Mouse (Mus musculus) mouse embryonic stem cell (cell line): ENCODE results near the gene Snd1.

Experiments
- in situ Hi-C, 2 experiments: fragments of 300-500 bp; cut with MboI; formaldehyde crosslinking; loops; 1 replicate in 1 of 2; 3 replicates in 1 of 2; pipeline ENCODE4 v1.14.3; 2019 to 2020; ENCODE audit warnings: low sequenced_read_pairs in 2 of 2, low pct_unique_long_range_greater_than_20kb in 1 of 2, mixed read lengths in 1 of 2; ENCODE audit not compliant: unreplicated experiment in 1 of 2

Gene Snd1

DNA sequence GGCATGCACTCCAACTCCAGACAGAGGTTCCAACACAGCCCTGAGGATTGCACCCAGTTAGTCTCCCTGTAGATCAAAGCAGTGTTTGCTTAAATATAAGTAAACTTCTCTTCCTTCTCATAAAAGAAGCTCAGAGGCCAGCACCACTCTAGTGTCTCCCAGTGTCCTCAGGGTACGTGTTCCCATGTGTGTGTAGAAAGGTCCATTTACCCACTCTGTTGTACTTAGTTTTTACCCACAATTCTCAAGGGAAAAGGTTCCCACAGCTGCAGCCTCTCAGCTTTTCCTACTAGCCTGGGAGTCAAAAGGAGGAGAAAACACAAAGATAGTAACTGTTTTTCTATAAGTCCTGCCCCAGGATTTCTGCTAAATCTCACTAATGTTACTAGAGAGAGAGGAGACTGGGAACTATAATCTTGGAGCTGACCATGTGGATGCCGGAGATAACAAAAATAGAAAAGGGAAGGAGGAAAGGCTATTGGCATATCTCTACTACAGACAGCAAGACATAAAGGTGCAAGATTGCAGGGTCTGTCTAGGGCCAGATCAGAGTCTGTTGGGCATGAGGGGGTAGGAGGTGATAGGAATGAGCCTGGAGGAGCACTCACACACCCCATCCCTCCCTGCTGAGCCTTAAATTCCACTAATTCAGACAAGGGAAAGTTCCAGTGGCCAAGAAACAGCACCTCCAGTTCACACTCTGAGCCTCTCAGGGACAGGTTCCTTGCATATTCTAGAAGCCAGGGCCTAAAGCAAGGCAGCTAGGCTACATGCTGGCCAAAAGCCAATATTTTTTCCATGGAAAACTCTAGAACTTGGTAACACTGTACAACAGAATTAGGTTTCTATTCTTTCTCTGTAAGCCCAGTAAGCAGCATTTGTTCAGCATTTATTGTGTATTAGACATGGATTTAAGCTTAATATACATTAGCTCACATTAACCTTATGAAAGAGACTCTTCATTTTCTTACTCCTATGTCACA, 382.6 kb downstream of the Snd1 start:
- in situ Hi-C loops = no loop called here

DNA sequence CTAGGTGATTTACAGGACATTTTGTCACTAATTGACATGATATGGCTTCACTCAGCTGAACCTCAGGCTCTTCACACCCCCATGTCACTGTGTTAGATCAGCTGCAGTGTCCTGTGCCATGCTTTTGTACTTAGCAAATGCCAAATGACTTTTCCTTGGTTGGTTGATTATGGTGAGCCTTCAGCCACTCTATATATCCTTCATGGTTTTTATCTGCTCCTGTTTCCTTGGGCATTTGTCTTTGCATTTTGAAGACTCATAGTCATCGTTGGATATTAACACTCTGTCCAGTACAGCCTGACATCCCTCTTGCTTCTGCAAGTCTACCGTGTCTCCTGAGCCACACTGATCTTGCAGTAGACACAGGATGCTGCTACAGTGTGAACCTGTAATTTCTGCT, 384.2 kb downstream of the Snd1 start:
- in situ Hi-C loops = no loop called here

DNA sequence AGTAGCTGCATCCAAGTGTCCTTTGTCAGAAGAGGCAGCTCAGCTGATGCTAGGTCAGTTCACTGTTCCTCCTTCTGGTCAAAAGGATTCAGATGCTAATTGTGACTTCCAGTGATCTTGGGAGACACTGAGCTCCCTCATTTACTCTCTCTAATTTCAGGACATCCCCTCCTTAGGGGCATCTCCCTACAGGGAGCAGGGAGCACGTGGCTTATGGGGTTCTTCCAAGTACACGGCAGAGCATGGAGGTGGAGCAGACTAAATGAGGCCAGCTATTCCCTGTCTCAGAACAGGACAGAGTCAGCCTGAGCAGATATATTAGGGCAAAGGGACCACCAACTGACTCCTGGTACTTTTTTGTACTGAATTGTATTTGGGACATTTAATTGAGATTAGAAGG, 385.5 kb downstream of the Snd1 start:
- in situ Hi-C loops = no loop called here

DNA sequence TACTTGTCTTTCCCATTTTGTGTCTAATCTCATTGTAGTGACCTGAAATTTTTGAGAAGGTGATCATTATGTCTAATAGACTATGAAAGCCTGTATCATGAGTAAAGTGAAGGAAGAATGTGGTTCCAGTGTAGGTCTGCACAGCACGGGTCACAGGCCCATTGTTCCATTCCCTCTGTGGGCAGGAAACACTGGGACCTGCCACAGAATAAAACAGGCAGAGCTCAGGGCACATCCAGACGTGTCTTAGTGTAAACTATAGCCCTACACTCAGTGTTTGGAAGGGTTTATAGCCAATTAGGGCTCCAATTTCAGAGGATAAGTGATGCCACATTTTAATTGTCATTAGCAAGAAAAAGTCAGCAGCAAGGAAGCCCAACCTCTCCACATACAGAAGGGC, 386.0 kb downstream of the Snd1 start:
- in situ Hi-C loops = no loop called here

DNA sequence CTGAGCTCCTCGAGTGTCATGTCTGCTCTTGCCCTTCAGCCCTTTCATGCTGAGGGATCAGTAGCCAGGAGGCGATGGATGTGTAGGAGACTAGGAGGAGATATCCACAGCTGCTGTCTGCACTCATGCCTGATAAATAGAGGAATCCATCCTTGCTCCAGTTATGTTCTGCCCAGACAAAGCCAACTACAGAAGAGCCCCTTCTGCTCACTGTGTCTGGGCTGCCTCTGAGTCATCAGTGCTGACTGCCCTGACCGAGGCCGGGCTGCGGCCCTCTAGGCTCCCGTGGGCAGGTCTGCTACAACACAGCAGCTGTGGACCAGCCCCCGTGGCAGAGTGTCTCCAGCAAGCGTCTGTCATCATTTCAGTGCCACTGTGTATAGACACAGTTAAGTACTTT, 387.4 kb downstream of the Snd1 start:
- in situ Hi-C loops = no loop called here

DNA sequence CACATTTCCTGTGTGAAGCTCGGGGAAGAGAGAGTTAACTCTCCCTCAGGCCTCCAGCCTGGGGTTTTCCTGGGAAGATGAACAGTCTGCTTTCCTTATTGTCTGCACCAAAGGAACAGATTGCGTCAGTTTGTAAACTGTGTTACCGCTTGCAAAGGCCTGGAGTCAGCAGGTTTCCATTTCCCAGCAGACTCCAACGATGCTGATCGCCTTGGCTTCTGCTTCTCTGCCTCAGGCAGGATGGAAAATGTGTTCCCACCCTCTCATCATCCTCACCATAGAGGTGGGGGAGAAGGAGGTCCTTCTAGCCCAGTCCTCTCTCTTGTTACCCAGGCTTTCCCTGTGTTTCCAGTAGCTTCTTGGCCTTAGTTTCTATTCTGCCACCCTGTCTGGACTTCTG, 389.7 kb downstream of the Snd1 start:
- in situ Hi-C loops = no loop called here

DNA sequence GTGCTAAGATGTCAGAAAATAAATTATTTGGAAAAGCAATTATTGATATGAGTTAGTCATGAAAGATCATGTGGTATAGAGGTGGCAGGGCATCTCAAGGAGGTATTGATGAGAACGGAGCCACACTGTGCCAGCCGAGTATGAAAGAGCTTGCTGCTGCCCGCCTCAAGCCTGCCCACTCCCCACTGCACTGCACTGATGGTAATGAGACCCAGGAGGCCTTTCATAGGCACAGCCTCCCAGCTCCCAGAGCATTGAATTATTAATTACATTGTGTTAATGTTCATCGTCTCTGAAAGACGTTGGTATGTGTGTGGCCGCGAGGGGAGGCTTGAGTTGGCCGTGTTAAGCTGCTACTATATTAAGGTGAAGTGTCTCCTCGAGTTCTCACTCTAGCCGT, 390.2 kb downstream of the Snd1 start:
- in situ Hi-C loops = no loop called here

DNA sequence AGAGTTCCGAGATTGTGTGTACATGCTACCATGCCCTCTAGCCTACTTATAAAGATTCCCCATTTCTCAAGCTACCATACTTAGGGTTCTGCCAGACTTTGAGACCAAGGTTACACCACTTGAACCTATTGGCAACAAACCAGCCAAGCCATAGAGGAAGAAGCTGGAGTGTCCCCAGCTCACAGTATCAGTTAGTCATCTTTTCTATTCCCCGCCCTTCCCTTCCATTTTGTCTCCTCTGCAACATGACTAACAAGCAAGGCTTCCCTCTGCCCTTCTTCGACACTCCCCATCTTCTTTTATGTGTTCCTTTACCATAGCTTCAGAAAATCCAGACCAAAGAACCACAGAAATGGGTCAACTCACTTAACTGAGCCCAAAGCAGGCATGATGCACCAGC, 391.3 kb downstream of the Snd1 start:
- in situ Hi-C loops = no loop called here

DNA sequence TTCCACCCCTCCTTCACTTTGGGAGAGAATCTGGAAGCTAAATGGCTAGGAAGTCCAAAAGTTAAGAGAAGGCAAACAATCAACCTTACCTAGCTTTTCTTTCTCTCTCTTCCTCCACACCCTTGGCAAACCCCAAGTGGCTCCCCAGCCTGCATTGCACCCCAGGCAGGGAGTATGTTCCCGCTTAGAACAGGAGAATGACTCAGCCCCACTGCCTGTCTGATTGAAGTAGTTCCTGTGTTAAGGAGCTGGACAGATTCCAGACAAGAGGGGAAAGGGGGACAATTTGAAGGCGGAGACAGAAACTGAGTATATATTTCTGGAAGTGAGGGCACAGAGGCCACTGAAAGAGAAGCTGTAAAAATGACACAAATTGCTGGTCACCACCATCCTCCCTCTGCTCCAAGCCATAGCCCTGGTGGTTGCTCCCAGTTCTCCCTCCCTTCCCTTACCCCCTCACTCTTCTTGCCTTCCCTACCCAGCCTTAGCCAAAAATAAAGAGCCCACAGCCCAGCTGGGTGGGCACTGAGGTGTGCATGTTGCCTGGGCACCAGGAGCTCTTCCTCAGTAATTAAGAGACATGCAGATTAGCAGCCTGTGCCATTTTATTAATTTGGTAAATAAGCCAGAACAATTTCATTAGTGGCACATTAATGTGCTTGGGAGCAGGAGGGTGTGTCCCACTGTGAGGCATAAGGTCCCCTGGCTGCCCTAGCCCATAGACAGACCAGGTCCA, 392.7 kb downstream of the Snd1 start:
- in situ Hi-C loops = no loop called here

DNA sequence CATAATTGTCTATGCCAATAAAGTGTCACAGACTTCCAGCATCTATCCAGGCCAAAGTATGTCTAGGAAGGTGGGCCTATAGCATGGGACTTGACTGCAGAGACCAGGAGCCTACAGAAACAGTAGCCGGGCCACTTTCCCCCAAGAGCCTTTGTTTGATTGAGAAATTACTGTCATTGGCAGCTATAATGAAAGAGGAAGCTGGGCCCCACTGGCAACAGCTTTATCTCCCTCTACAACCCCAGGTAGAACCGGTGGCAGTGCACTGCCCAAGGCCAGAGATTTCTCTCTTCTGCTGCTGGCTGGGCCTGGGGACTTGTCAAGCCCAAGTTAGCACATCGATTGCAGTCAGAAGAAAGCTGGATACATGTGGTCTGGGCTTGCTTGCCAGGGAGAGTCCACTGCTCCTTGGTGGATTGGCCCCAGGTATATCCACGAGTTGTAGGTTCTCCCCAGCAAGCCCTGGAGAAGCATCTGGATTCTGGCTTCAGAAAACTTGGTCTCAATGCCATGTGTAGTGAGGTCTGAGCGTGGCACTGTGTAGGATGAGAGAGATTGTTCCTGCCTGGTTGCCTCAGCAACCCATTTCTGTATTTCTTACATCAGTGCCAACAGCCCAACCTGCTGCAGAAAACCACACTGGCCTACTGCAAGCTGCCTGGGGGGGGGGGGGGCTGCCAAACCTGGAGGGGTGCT, 396.9 kb downstream of the Snd1 start:
- in situ Hi-C loops = no loop called here

DNA sequence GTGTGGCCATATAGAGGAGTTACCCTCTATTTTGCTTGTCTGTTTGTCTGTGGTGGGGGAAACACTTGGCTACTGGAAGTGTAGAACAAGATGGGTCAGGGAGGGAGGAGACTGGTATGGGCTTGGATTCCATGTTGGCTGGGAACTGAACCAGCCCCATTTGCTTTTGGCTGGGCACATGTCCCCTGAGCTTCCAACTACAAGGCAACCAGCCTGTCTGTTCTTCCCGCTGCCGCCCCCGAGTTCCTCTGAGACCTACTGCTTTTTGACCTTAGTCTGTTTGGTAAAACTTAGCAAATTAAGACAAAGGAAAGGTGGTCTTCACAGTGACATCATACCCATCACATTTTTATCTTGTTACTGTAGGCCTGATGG, 397.5 kb downstream of the Snd1 start:
- in situ Hi-C loops = no loop called here

DNA sequence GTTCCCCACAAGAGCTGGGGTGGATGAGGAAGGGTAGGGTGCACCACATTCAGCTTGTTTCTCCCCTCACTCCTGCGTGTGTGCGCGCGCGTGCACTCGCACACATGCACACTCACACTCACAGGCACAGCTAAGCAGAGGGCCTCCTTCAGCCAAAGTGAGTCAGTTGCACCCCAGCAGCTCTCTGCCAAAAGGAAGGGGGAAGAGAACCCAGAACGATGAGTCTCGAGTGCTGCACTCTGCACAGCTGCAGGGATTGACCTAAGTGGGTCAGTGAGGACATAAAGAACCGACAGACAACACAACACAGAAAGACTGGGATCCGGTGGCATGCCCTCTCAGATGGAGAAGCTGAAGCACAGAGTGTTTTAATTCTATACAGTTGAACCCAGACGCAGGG, 399.1 kb downstream of the Snd1 start:
- in situ Hi-C loops = no loop called here

DNA sequence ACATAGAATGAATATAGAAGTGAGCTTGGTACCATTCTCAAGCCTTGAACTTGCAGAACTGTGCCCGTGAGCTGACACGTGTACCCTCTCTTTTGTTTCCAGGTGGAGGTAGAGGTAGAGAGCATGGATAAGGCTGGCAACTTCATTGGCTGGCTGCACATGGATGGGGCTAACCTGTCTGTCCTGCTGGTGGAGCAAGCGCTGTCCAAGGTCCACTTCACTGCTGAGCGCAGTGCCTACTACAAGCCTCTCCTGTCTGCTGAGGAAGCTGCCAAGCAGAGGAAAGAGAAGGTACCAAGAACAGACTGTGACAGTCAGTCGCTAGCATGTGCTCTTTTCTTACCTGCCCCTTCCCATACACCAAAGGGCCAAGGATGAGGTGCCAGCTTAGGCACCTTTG, 399.8 kb downstream of the Snd1 start:
- in situ Hi-C loops = no loop called here

DNA sequence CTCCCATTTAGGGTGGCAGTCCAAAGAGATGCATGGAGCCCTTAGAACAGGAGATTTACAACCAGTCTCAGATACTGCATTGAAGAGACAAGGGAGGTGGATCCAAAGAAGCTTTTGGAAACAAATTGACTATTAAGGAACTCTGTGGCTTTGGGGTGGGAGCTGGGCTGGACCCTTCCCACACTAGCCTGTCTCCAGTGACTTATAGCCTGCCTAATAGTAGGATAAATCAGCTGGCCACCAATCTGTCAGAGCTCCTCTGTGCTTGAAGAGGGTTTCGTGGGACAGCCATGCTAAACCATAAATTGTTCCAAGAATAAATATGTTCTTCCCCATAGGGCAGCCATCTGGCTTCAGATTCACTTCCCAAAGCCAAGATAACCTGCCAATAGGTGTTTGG, 400.4 kb downstream of the Snd1 start:
- in situ Hi-C loops = no loop called here

DNA sequence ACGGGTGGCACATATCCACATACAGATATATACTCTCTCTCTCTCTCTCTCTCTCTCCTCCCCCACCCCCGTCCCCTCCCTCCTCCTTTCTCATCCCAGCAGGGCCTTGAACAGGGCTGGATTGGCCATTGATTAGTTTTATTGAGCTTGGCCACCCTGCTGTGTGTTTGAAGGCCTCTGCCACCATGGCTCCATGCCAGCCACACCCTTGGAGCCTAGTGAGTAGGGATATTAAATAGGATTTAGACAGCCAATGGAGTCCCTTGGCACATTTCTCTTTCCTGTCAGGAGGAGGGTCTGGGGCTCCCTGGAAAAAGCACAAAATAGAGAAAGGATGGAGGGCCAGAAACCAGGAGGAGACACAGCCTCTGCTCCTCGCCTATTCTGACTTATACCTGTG, 401.6 kb downstream of the Snd1 start:
- in situ Hi-C loops = no loop called here

DNA sequence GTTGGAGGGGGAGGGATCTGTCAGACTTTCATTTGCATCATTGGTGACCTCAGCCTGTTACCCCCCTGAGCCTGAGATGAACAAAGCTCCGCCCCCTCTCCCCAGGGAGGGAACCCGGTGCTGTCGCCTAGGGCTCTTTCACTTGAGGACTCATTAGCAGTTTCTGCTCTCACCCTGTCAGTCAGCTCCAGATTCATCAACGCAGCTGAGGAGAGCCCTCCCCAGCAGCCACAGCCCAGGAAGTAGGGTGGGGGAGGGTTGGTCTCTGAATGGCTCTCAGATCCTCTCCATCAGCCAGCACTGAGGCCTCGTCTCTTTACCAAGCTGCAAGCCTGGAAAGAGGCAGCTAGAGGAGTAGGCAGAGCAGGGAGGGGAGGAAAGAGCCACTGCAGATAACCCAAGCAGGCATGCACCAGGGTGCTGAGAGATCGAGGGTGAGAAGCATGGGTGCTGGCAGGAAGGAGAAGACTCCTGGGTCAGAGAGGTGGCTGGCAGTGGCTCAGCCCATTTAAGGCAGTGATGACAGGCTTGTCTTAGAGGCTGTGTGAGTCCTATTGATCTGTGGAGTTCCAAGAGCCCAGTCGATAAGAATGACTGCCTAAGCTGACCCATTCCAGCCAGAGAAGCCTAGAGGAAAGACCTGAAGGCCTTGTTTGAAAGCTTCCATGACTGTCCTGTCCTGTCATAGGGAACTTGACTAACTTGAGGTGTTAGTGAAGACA, 403.2 kb downstream of the Snd1 start:
- in situ Hi-C loops = no loop called here

DNA sequence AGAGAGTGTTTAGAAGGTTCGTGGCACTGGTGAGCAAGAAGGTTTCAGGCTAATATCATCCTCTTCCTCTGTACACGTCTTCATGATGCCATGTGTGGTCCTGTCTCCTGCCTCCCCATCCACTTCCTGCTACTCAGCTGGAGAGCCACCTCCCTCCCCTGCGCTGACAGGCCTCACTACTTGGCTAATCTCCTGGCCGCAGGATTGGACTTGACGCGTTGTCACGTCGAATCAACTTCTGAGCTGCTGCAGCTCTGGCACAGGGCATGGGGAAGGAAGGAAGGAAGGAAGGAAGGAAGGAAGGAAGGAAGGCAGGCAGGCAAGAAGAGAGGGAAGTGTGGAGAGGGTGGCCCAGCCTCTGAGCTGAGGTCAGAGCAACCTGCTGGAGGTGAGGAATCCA, 404.4 kb downstream of the Snd1 start:
- in situ Hi-C loops = no loop called here

DNA sequence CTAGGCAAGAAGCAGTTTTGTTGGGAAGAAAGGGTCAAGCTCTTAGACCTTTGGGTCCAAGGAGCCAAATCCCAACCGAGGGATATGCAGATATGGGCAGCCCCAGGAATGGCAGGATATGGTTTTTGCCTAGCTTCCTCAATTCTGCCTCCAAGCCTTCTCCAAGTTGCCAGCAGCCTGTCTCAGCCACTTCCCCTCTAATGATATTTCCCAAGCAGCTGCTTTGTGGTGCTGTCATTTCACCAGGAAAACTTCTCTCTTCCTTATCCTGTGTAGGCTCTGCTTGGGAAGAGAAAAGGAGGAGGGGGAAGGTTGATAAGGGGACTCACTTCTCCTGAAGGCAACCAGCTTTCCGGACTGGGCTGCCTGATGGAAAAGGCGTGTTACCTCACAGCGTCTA, 406.0 kb downstream of the Snd1 start:
- in situ Hi-C loops = no loop called here

DNA sequence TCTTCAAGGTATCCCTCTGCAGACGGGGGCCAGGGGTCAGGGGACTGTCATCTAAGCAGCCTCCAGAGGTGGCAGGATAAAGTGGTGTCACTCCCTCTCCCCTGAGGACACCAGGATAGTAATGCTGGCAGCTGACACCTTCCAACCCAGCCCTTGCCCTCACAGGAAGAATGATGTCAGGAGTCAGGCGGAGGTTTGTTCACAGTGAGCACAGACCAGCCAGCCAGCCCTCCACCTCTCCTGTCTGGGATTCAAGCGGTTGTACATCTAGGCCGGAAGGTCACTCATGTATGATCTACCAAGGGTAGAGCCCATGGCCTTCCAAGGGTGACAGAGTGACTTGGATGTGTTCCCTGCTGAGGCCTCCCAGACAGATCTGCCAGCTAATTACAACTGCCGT, 408.6 kb downstream of the Snd1 start:
- in situ Hi-C loops = no loop called here
